Mouse (Mus musculus) heart, embryonic 14.5 days (tissue): Measurements from ENCODE around the gene Lect2. TPM values are rescaled to one million over a fixed set of nuclear protein-coding genes. Genes with fewer than 3 reads are reported as not detected.
A peak's percentile ranks its signal among the peaks of the same experiment; 100 is the strongest.

Source experiments
- ATAC-seq: fragments of 200-750 bp; cut with Nextera tagmentation; 2 replicates; pipeline ENCODE4 v1.8.0; 2017; ENCODE audit warnings: low read depth, moderate TSS enrichment; ENCODE audit not compliant: insufficient number of reproducible peaks, insufficient read depth, low FRiP score
- H3K27ac ChIP-seq, 2 experiments: fragments of 200-500 bp in 1 of 2; fragments of 300-500 bp in 1 of 2; sonication (generic) in 1 of 2; replicated peaks in 1 of 2; 2 replicates each; pipeline ENCODE4 v1.5.1; 2012 to 2014; ENCODE audit warnings: low read depth in 2 of 2, low read length in 2 of 2, control low read depth in 1 of 2, mild to moderate bottlenecking in 1 of 2, mixed read lengths in 1 of 2; ENCODE audit not compliant: control insufficient read depth in 1 of 2, insufficient read depth in 1 of 2
- H3K27me3 ChIP-seq: fragments of 300-500 bp; sonication (generic); 2 replicates; pipeline ENCODE4 v1.6.1; 2014; ENCODE audit warnings: mild to moderate bottlenecking, low read length, control low read depth; ENCODE audit not compliant: control insufficient read depth, insufficient read depth
- H3K36me3 ChIP-seq: fragments of 300-500 bp; sonication (generic); 2 replicates; pipeline ENCODE4 v1.6.1; 2014; ENCODE audit warnings: mild to moderate bottlenecking, control low read depth, low read length, mixed read lengths; ENCODE audit not compliant: control insufficient read depth, insufficient read depth
- H3K4me1 ChIP-seq, 2 experiments: fragments of 200-500 bp in 1 of 2; fragments of 300-500 bp in 1 of 2; sonication (generic) in 1 of 2; 2 replicates each; pipeline ENCODE4 v1.6.1; 2012 to 2014; ENCODE audit warnings: low read length in 2 of 2, control low read depth in 1 of 2, mixed read lengths in 1 of 2; ENCODE audit not compliant: control insufficient read depth in 2 of 2, insufficient read depth in 2 of 2
- H3K4me2 ChIP-seq: fragments of 300-500 bp; sonication (generic); 2 replicates; pipeline ENCODE4 v1.6.1; 2014; ENCODE audit warnings: mild to moderate bottlenecking, low read length
- H3K4me3 ChIP-seq, 2 experiments: fragments of 200-500 bp in 1 of 2; fragments of 300-500 bp in 1 of 2; sonication (generic) in 1 of 2; 2 replicates each; pipeline ENCODE4 v1.5.1; 2012 to 2014; ENCODE audit warnings: low read length in 2 of 2, mild to moderate bottlenecking in 2 of 2, control low read depth in 1 of 2, low read depth in 1 of 2, moderate library complexity in 1 of 2; ENCODE audit not compliant: control insufficient read depth in 1 of 2, insufficient read depth in 1 of 2
- H3K9ac ChIP-seq: fragments of 300-500 bp; sonication (generic); 2 replicates; pipeline ENCODE4 v1.6.1; 2014; ENCODE audit warnings: mild to moderate bottlenecking, low read length
- H3K9me3 ChIP-seq: fragments of 300-500 bp; sonication (generic); 2 replicates; pipeline ENCODE4 v1.6.1; 2016; ENCODE audit warnings: low read length, control low read depth; ENCODE audit not compliant: control insufficient read depth
- WGBS: fragments of 180-500 bp; shearing (Covaris S2); extraction: QIAGEN DNeasy Blood & Tissue Kit; methylation state at CpG from one replicate; pipeline ENCODE4 v1.1.7; 2014; 5-methylcytosine and 5-hydroxymethylcytosine counted together
- polyA plus RNA-seq: library from polyadenylated mRNA; unstranded; fragments of >200 nt; fragmentation: Nextera tagmentation; extraction: Ambion mirVana; gene quantifications from 2 replicates; pipeline ENCODE4 v1.2.1, GENCODE M21; 2014

Gene Lect2
- polyA plus RNA-seq, 1 experiment from 2014 or later, result not detected

DNA sequence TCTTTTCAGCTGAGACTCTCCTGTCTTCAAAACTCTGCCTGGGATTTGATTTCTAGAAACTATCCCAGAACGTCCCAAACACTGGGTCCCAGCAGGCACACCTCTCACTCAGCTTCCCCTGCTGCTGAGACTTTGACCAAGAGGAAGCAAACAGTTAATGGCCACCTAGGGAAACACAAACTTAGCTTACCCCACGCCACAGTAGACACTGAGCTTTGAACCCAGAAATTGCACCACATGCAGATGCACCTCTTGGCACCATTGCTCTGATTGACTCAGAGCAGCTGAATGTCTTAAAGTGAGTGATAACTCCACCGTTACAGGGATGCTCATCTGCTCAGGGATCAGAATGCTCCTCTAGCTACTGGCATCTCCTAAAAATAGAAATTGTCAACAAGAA lies 10.5 kb upstream of the Lect2 start:
- Histone ChIP-seq H3K4me2 (no peak overlapping the region), H3K27ac (no peak overlapping the region), H3K4me1 (peaks cover 5 to 6% of the 10 kb centered on the region in 2 experiments; a peak in 2 of 4 replicates), H3K4me3 (no peak overlapping the region), H3K9ac (no peak overlapping the region), H3K36me3 (no peaks in the 10 kb centered on the region), H3K9me3 (no peaks in the 10 kb centered on the region), H3K27me3 (no peaks in the 10 kb centered on the region)
- WGBS, result 37% methylated on average over 3 of the region's 3 CpGs
- no peak for ATAC-seq

DNA sequence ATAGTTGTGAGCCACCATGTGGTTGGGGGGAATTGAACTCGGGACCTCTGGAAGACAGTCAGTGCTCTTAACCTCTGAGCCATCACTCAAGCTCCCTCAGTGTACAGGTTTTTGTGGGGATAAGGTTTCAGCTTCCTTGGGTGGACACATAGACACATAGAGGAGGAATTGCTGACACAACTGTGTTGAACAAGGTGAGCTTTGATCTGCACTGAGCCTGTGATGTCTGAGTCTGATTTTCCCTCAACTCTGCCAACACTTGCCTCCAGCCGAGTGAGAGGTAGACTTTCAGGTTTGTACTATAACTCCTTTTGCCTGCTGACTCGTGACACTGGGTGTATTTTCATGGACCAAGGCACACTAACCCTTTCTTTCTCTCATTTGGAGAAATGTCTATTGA lies 8.4 kb upstream of the Lect2 start:
- ATAC-seq, result no peak
- 74% methylated on average over 3 of the region's 3 CpGs for WGBS
- H3K4me2 ChIP-seq, result no peak overlapping the region
- peaks cover 11 to 13% of the 10 kb centered on the region in 2 experiments for H3K4me1 ChIP-seq
- no peaks in the 10 kb centered on the region for H3K36me3 ChIP-seq
- no peaks in the 10 kb centered on the region for H3K9me3 ChIP-seq
- no peaks in the 10 kb centered on the region for H3K27me3 ChIP-seq
- H3K27ac ChIP-seq, result no peak overlapping the region
- no peak overlapping the region for H3K4me3 ChIP-seq
- no peak overlapping the region for H3K9ac ChIP-seq

DNA sequence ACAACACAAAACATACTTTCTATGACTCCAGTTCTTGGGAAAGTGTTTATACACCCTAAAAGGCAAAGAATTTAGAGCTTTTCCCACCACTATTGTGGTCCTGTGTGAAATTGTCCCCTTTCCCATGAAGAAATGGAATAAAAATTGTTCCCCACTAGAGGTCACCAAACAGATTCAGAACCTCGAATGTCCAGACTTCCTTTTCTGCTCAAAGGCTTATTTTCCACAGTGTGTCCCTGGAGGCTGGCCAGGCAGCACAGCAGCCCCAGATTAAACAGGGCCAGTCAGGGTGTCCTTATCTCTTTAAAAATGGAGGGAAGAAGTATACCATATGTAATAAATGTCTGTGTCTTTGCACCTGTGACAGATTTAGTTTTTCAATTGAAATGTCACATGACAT lies 7.7 kb upstream of the Lect2 start:
- H3K4me3 ChIP-seq, result no peak overlapping the region
- ATAC-seq, result no peak
- H3K9ac ChIP-seq, result no peak overlapping the region
- H3K27me3 ChIP-seq, result no peaks in the 10 kb centered on the region
- H3K36me3 ChIP-seq, result no peaks in the 10 kb centered on the region
- no peak overlapping the region for H3K4me2 ChIP-seq
- H3K4me1 ChIP-seq, result peaks cover 12 to 17% of the 10 kb centered on the region in 2 experiments
- H3K9me3 ChIP-seq, result no peaks in the 10 kb centered on the region
- H3K27ac ChIP-seq, result no peak overlapping the region
- 0% methylated on average over 1 of the region's 1 CpGs for WGBS

DNA sequence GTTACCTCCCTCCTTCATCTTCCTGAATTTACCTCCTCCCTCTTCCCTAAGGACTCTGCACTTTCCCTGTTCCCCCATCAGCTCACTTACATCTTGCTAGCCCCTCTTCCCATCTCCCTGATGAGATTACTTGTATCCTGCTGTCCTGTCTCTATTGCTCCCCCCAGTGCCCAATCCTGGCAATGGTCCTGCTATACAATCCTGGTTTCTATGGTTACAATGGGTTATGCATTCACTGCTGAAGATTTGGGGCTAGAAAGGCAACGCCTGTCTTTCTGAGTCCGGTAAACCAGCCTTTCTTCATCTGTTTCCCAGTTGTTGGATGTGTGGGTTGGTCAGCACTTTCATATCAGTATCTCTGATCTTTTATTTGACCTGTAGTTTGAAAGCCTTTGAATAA lies 6.1 kb upstream of the Lect2 start:
- Histone ChIP-seq H3K4me1 (peaks cover 15 to 22% of the 10 kb centered on the region in 2 experiments), H3K36me3 (no peaks in the 10 kb centered on the region), H3K4me3 (no peak overlapping the region), H3K27me3 (no peaks in the 10 kb centered on the region), H3K4me2 (no peak overlapping the region), H3K9ac (no peak overlapping the region), H3K9me3 (no peaks in the 10 kb centered on the region), H3K27ac (no peak overlapping the region)
- WGBS, result 36% methylated on average over 2 of the region's 2 CpGs
- no peak for ATAC-seq

DNA sequence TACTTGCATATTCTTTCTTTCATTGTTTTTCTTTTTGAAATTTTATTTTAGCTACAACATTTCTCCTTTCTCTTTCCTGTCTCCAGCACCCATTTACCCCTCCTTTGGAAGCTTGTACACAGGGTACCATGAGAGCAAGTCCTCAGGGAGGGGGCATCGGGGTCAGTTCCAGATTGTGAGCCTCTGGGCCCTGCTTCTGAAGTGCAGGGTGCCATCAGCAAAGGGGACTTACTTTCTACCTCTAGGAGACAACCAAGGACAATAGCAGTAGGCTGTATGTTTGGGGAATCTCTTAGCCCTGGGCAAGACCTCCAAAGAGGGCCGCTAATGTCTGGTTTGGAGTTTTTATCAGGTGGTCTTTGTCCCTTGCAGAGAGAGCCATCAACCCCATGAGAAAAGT lies 5.6 kb upstream of the Lect2 start:
- Histone ChIP-seq H3K36me3 (no peaks in the 10 kb centered on the region), H3K4me2 (no peak overlapping the region), H3K4me1 (peaks cover 15 to 22% of the 10 kb centered on the region in 2 experiments), H3K27me3 (no peaks in the 10 kb centered on the region), H3K9me3 (no peaks in the 10 kb centered on the region), H3K9ac (no peak overlapping the region), H3K27ac (no peak overlapping the region), H3K4me3 (no peak overlapping the region)
- ATAC-seq, result no peak
- 58% methylated on average over 2 of the region's 2 CpGs for WGBS

DNA sequence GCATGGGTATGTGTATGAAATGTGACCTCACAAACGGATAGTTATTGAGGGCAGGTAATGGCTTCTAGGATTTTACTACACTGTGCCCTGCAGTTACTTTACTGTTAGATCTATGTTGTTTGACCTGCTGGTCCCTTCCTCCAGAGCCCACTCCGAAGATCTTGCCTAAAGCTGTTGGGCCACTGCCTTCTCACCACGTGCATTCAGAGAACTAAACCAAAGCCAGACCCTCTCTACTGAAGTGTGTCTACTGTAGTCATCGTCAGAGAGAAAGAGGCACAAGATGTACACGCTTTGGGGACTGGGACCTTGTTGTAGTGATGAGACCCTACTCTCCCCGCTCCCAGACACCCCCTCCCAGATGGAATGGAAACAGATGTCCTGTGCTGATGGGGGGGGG lies 3.4 kb upstream of the Lect2 start:
- Histone ChIP-seq H3K36me3 (no peaks in the 10 kb centered on the region), H3K27me3 (no peaks in the 10 kb centered on the region), H3K4me1 (peaks cover 11 to 22% of the 10 kb centered on the region in 2 experiments), H3K9me3 (no peaks in the 10 kb centered on the region), H3K4me2 (no peak overlapping the region), H3K9ac (no peak overlapping the region), H3K4me3 (no peak overlapping the region), H3K27ac (no peak overlapping the region)
- no peak for ATAC-seq
- WGBS, result 75% methylated on average over 6 of the region's 6 CpGs

DNA sequence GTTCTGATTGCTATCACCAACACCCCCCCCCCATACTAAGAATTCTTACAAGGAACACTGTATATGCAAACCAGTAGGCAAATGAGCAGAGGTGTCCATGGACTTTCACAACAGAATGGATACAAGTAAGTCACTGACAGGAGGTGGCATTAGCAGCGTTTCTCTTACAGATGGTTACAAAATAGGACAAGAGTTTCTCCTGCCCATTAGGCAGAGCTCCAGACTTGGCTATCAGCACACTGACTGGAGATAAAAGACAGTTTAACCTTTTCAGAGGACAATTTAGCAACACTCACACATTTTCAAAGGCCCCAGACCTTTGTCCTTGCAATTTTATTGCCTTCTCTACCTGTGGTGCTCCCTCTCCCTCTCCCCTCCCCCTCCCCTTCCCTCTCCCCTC lies 2.3 kb upstream of the Lect2 start:
- Histone ChIP-seq H3K27ac (no peak overlapping the region), H3K27me3 (no peaks in the 10 kb centered on the region), H3K4me3 (no peak overlapping the region), H3K36me3 (no peaks in the 10 kb centered on the region), H3K9me3 (no peaks in the 10 kb centered on the region), H3K9ac (no peak overlapping the region), H3K4me2 (no peak overlapping the region), H3K4me1 (peaks cover 11 to 18% of the 10 kb centered on the region in 2 experiments)
- 4% methylated on average over 1 of the region's 1 CpGs for WGBS
- ATAC-seq, result no peak

DNA sequence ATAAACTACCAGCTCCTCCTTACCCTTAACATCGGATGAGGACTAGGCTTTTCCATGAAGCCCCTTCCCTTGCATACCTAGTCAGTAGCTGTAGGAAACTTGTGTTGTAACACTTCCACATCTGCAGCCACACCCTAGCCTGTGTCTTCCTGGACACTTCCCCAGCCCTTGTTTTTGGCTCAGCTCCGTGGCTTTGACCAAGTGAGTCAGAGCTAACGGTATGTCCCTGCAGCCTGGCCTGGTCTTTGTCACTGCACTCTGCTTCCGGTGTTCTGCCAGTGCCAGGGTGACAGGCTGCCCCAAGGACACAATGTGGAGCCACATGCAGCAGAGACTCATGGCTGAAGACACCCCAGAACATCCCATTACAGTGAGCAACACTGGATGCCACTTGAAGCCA lies 1.1 kb upstream of the Lect2 start:
- 0 out of 4 replicates have a peak overlapping the region, but pooled peaks have one; percentile 9 to 12 for H3K27ac ChIP-seq
- H3K36me3 ChIP-seq, result no peaks in the 10 kb centered on the region
- no peaks in the 10 kb centered on the region for H3K27me3 ChIP-seq

More for the DNA sequence above, 1.1 kb upstream of the Lect2 start:
- Histone ChIP-seq H3K4me2 (no peak overlapping the region), H3K4me1 (peaks cover 11 to 18% of the 10 kb centered on the region in 2 experiments), H3K9me3 (no peaks in the 10 kb centered on the region), H3K4me3 (no peak overlapping the region), H3K9ac (no peak overlapping the region)
- peak; percentile 74 for ATAC-seq
- 21% methylated on average over 4 of the region's 4 CpGs for WGBS
